Mouse (Mus musculus): Measurements from ENCODE around the gene St8sia6. TPM values are rescaled to one million over a fixed set of nuclear protein-coding genes. Genes with fewer than 3 reads are reported as not detected.

The St8sia6 gene
- polyA plus RNA-seq, 1 experiment from 2014 or later, result 0.02 TPM

DNA sequence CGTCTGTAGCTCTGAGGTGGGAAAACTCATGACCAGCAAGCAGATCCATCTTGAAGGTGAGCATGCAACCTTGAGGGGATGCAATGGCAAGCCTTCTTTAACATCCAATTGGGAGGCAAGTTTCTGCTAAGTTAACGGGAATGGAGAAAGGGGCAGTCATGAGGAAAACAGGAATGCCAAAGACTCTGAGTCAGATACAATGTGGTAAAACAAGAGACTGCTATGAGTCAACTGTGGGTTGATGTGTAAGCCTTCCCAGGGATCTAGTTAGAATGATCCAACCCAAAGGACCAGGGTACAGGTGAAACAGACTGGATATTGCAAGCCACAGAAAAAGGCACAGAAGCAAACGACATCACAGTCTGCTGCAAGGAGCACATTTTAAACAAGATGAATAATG, 68.3 kb downstream of the St8sia6 start:
- H3K36me3 ChIP-seq (replicated peaks; ENCODE audit: insufficient read depth, low read length), result no peaks in the 10 kb centered on the region
- no peak overlapping the region for H3K4me3 ChIP-seq (ENCODE audit: low read depth, low read length)
- no peak overlapping the region for H3K4me2 ChIP-seq (ENCODE audit: low read depth, low read length)
- no peaks in the 10 kb centered on the region for H3K4me1 ChIP-seq (ENCODE audit: insufficient read depth)
- H3K9me3 ChIP-seq (ENCODE audit: low read length), result peaks cover 3% of the 10 kb centered on the region; the same call in 1 of the 2 replicates
- H3K9ac ChIP-seq (replicated peaks), result no peak overlapping the region
- ATAC-seq (no peak), DNase-seq (no peak)
- H3K27ac ChIP-seq (ENCODE audit: low read depth), result no peak overlapping the region
- no peak for TF ChIP-seq CTCF (IDR thresholded peaks at IDR 0.05; ENCODE audit: low read depth)
- no peak for TF ChIP-seq EP300 (IDR thresholded peaks at IDR 0.05; ENCODE audit: low read depth)
- WGBS (ENCODE audit: insufficient replicate concordance), result 70% methylated on average over 3 of the region's 3 CpGs
- H3K27me3 ChIP-seq (ENCODE audit: insufficient read depth, low read length), result no peaks in the 10 kb centered on the region

- WGBS (ENCODE audit: insufficient replicate concordance), result 63% methylated on average over 4 of the region's 4 CpGs
- no peak overlapping the region for H3K9ac ChIP-seq (replicated peaks)
- H3K36me3 ChIP-seq (replicated peaks; ENCODE audit: insufficient read depth, low read length), result no peaks in the 10 kb centered on the region
- TF ChIP-seq EP300 (IDR thresholded peaks at IDR 0.05; ENCODE audit: low read depth), result no peak
- TF ChIP-seq CTCF (IDR thresholded peaks at IDR 0.05; ENCODE audit: low read depth), result no peak
- no peak overlapping the region for H3K4me3 ChIP-seq (ENCODE audit: low read depth, low read length)
- no peaks in the 10 kb centered on the region for H3K4me1 ChIP-seq (ENCODE audit: insufficient read depth)
- H3K27ac ChIP-seq (ENCODE audit: low read depth), result no peak overlapping the region
- no peaks in the 10 kb centered on the region for H3K9me3 ChIP-seq (ENCODE audit: low read length)
- no peak for ATAC-seq
- H3K4me2 ChIP-seq (ENCODE audit: low read depth, low read length), result no peak overlapping the region
- no peaks in the 10 kb centered on the region for H3K27me3 ChIP-seq (ENCODE audit: insufficient read depth, low read length)
- DNase-seq, result no peak
These were observed 71.6 kb downstream of the St8sia6 start for GRCm38 (mm10) chr2:13722241-13722640.

- TF ChIP-seq EP300 (IDR thresholded peaks at IDR 0.05; ENCODE audit: low read depth), result no peak
- DNase-seq (no peak), ATAC-seq (no peak)
- no peaks in the 10 kb centered on the region for H3K27me3 ChIP-seq (ENCODE audit: insufficient read depth, low read length)
- H3K9me3 ChIP-seq (ENCODE audit: low read length), result no peaks in the 10 kb centered on the region
- H3K9ac ChIP-seq (replicated peaks), result no peak overlapping the region
- H3K36me3 ChIP-seq (replicated peaks; ENCODE audit: insufficient read depth, low read length), result no peaks in the 10 kb centered on the region
- H3K27ac ChIP-seq (ENCODE audit: low read depth), result no peak overlapping the region
- H3K4me1 ChIP-seq (ENCODE audit: insufficient read depth), result no peaks in the 10 kb centered on the region
- H3K4me2 ChIP-seq (ENCODE audit: low read depth, low read length), result no peak overlapping the region
- no peak overlapping the region for H3K4me3 ChIP-seq (ENCODE audit: low read depth, low read length)
- WGBS (ENCODE audit: insufficient replicate concordance), result 66% methylated on average over 6 of the region's 6 CpGs
These were observed 75.2 kb downstream of the St8sia6 start for GRCm38 (mm10) chr2:13718628-13719185.

DNA sequence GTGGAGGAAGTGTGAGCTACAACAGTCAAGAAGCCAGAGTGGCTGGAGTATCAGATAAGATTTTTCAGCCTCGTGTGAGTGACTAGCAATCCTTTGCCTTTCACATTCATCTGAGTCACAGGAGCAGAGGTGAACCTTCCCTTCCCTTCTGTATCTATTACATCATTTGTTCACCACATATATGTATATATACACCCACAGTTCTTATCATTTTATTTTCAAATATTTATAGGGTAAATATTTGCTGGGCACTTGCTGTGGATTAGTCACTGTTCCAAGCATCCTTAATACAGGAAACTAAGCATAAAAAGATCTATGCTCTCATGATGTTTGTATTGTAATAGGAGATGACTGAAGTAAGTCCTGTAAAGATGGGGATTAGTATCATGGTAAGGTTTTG, 85.1 kb downstream of the St8sia6 start:
- no peak for ATAC-seq
- 21% methylated on average over 1 of the region's 1 CpGs for WGBS (ENCODE audit: insufficient replicate concordance)

DNA sequence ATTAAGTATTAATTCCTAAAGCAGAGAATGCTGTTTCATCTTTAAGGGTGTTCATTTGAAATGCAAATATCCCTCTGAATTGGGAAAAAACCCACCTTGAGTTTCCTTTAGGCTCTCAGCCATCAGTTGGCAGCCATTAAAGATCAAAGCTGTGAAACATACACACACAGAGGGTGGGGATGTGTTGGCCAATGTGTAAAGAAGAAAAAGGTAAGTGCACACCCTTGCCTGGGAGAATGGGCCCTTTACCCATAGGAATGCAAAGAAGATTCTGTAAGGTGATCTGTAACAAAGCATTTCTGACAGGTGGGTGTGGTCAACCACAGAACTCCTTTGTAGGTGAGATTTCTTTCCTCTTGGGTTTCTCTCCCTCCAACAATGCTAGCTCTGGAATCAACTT, 96.3 kb downstream of the St8sia6 start:
- no peak overlapping the region for H3K4me2 ChIP-seq (ENCODE audit: low read depth, low read length)
- DNase-seq (no peak), ATAC-seq (no peak)
- no peak overlapping the region for H3K27ac ChIP-seq (ENCODE audit: low read depth)
- H3K4me3 ChIP-seq (ENCODE audit: low read depth, low read length), result no peak overlapping the region
- TF ChIP-seq CTCF (IDR thresholded peaks at IDR 0.05; ENCODE audit: low read depth) (no peak), EP300 (IDR thresholded peaks at IDR 0.05; ENCODE audit: low read depth) (no peak)
- no peaks in the 10 kb centered on the region for H3K4me1 ChIP-seq (ENCODE audit: insufficient read depth)
- no peaks in the 10 kb centered on the region for H3K36me3 ChIP-seq (replicated peaks; ENCODE audit: insufficient read depth, low read length)
- no peaks in the 10 kb centered on the region for H3K9me3 ChIP-seq (ENCODE audit: low read length)
- H3K9ac ChIP-seq (replicated peaks), result no peak overlapping the region
- no peaks in the 10 kb centered on the region for H3K27me3 ChIP-seq (ENCODE audit: insufficient read depth, low read length)

More for the DNA sequence above, 85.1 kb downstream of the St8sia6 start:
- H3K4me2 ChIP-seq (ENCODE audit: low read depth, low read length), result no peak overlapping the region
- TF ChIP-seq EP300 (IDR thresholded peaks at IDR 0.05; ENCODE audit: low read depth) (no peak), CTCF (IDR thresholded peaks at IDR 0.05; ENCODE audit: low read depth) (no peak)
- no peak overlapping the region for H3K9ac ChIP-seq (replicated peaks)
- H3K9me3 ChIP-seq (ENCODE audit: low read length), result no peaks in the 10 kb centered on the region
- H3K4me1 ChIP-seq (ENCODE audit: insufficient read depth), result no peaks in the 10 kb centered on the region
- H3K27ac ChIP-seq (ENCODE audit: low read depth), result no peak overlapping the region
- no peaks in the 10 kb centered on the region for H3K36me3 ChIP-seq (replicated peaks; ENCODE audit: insufficient read depth, low read length)
- no peak for DNase-seq
- no peak overlapping the region for H3K4me3 ChIP-seq (ENCODE audit: low read depth, low read length)
- H3K27me3 ChIP-seq (ENCODE audit: insufficient read depth, low read length), result no peaks in the 10 kb centered on the region

GRCm38 (mm10) chr2:13694417-13694816, 99.4 kb downstream of the St8sia6 start:
- Histone ChIP-seq H3K27me3 (ENCODE audit: insufficient read depth, low read length) (no peaks in the 10 kb centered on the region), H3K9ac (replicated peaks) (no peak overlapping the region), H3K9me3 (ENCODE audit: low read length) (no peaks in the 10 kb centered on the region), H3K4me2 (ENCODE audit: low read depth, low read length) (no peak overlapping the region), H3K27ac (ENCODE audit: low read depth) (no peak overlapping the region), H3K36me3 (replicated peaks; ENCODE audit: insufficient read depth, low read length) (no peaks in the 10 kb centered on the region), H3K4me3 (ENCODE audit: low read depth, low read length) (no peak overlapping the region), H3K4me1 (ENCODE audit: insufficient read depth) (no peaks in the 10 kb centered on the region)
- DNase-seq, result no peak
- no peak for ATAC-seq
- WGBS (ENCODE audit: insufficient replicate concordance), result 70% methylated on average over 2 of the region's 2 CpGs
- TF ChIP-seq CTCF (IDR thresholded peaks at IDR 0.05; ENCODE audit: low read depth) (no peak), EP300 (IDR thresholded peaks at IDR 0.05; ENCODE audit: low read depth) (no peak)

- TF ChIP-seq EP300 (IDR thresholded peaks at IDR 0.05; ENCODE audit: low read depth), result no peak
- no peak for TF ChIP-seq CTCF (IDR thresholded peaks at IDR 0.05; ENCODE audit: low read depth)
- Histone ChIP-seq H3K4me3 (ENCODE audit: low read depth, low read length) (no peak overlapping the region), H3K4me1 (ENCODE audit: insufficient read depth) (no peaks in the 10 kb centered on the region), H3K9ac (replicated peaks) (no peak overlapping the region), H3K27ac (ENCODE audit: low read depth) (no peak overlapping the region), H3K36me3 (replicated peaks; ENCODE audit: insufficient read depth, low read length) (no peaks in the 10 kb centered on the region), H3K4me2 (ENCODE audit: low read depth, low read length) (no peak overlapping the region), H3K27me3 (ENCODE audit: insufficient read depth, low read length) (no peaks in the 10 kb centered on the region), H3K9me3 (ENCODE audit: low read length) (no peaks in the 10 kb centered on the region)
- no peak for DNase-seq
- WGBS (ENCODE audit: insufficient replicate concordance), result 50% methylated on average over 4 of the region's 4 CpGs
- ATAC-seq, result no peak
These were observed 109.5 kb downstream of the St8sia6 start for GRCm38 (mm10) chr2:13684380-13684779.
